In the genomic region with DNA sequence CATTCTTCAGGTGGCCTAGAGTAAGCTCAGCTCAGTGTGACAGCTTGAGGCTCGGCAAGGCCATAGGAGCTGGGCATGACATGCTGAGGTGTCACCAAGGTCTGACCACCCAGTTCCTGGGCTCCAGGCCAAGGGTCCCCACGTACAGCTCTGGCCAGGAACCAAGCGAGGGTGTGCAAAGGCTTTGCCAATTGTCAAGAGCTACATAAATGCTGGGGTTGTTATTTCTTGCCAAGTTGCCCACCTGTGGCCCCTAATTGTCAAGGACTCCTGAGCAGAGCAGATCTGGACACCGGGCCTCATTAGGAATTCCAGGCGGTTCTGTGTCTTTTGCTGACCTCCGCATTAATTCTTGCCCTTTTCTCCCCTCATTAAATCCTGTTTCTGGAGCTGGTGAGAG, we compare ENCODE assay signal across 23 mouse cellular contexts. TPM values are rescaled to one million over a fixed set of nuclear protein-coding genes. Genes with fewer than 3 reads are reported as not detected.
A peak's percentile ranks its signal among the peaks of the same experiment; 100 is the strongest.
DNase-seq lines count a peak whose midpoint lies in the region; ATAC-seq and TF ChIP-seq lines count a peak whose summit lies in the region.
"Had no signal": no experiment of that assay in that cellular context is flagged by ENCODE, and none has a peak within 500 bp of the region (broad histone marks: within the 10 kb centered on the region; RNA-seq: fewer than 3 reads in every experiment).

No protein-coding gene starts in this region.

- no peak overlapping the region for H3K27ac ChIP-seq in ES-E14 (ENCODE audit: insufficient read depth, low read depth, low read length, poor library complexity, severe bottlenecking)
- H3K27ac ChIP-seq: embryonic facial prominence, embryonic 13.5 days; embryonic facial prominence, embryonic 15.5 days; forebrain, embryonic 10.5 days; forebrain, embryonic 12.5 days had no signal

- in situ Hi-C loops in ES-E14 (cut with MboI; ENCODE audit: low sequenced_read_pairs in 2 of 2, unreplicated experiment in 2 of 2): no loop called here

- no peaks in the 10 kb centered on the region for H3K4me1 ChIP-seq in ES-E14 (ENCODE audit: control insufficient read depth in 2 of 2, insufficient read depth in 2 of 2, low read length in 2 of 2, poor library complexity in 1 of 2)
- H3K4me1 ChIP-seq: embryonic facial prominence, embryonic 13.5 days; embryonic facial prominence, embryonic 15.5 days; forebrain, embryonic 10.5 days; forebrain, embryonic 12.5 days had no signal

- no peak for ATAC-seq in cerebellum, adult (ENCODE audit: insufficient number of reproducible peaks, low FRiP score, low TSS enrichment)
- ATAC-seq: CD4-positive, CD25-positive, alpha-beta regulatory T cell, adult 4 months; forebrain, embryonic 14.5 days; forebrain, embryonic 16.5 days had no signal

- peak; percentile 15 for DNase-seq in adrenal gland, postnatal 10 days
- DNase-seq in adrenal gland, postnatal 36 days: no peak
- DNase-seq in cerebellum, postnatal 10 days: peak; percentile 44 to 50
- DNase-seq in left cerebral cortex, postnatal 4 days: peak; percentile 38
- DNase-seq in left cerebral cortex, postnatal 25 days (ENCODE audit: low spot score in 2 of 2): no peak
- no peak for DNase-seq in ES-E14 (ENCODE audit: low read depth, low spot score)
- DNase-seq: adrenal gland, adult 8-10 months; B cell, adult 2 months; cerebellum, adult 11-12 months; cerebellum, adult 2 months; cerebellum, adult 9-10 months; cerebellum, postnatal 14 days; cerebellum, postnatal 36 days; embryo, embryonic 11 days had no signal

- H3K9me3 ChIP-seq in ES-E14 (ENCODE audit: control insufficient read depth, insufficient read depth, low read depth, low read length): no peaks in the 10 kb centered on the region
- H3K9me3 ChIP-seq: embryonic facial prominence, embryonic 13.5 days; embryonic facial prominence, embryonic 15.5 days; forebrain, embryonic 10.5 days; forebrain, embryonic 12.5 days had no signal

- no peaks in the 10 kb centered on the region for H3K36me3 ChIP-seq in ES-E14 (ENCODE audit: control insufficient read depth, insufficient read depth, low read length, poor library complexity, severe bottlenecking)
- H3K36me3 ChIP-seq: embryonic facial prominence, embryonic 13.5 days; embryonic facial prominence, embryonic 15.5 days; forebrain, embryonic 10.5 days; forebrain, embryonic 12.5 days had no signal

- H3K4me3 ChIP-seq in ES-E14 (ENCODE audit: insufficient read depth in 1 of 2, low read depth in 1 of 2, low read length in 2 of 2, poor library complexity in 1 of 2, severe bottlenecking in 1 of 2): no peak overlapping the region
- H3K4me3 ChIP-seq: embryonic facial prominence, embryonic 13.5 days; embryonic facial prominence, embryonic 15.5 days; erythroblast, embryonic 14.5 days; forebrain, embryonic 10.5 days; forebrain, embryonic 12.5 days had no signal

- intact Hi-C loops in left cerebral cortex, postnatal 4 days (cut with DNase I): loop anchor here (10.0 kb wide), 1 partner anchor 430 kb away; a partner anchor contains a TSS
- intact Hi-C loops in left cerebral cortex, postnatal 25 days (cut with DNase I): loop anchor here (10.0 kb wide), 1 partner anchor 430 kb away; a partner anchor contains a TSS

- no peak overlapping the region for H3K9ac ChIP-seq in ES-E14 (ENCODE audit: insufficient read depth, low read depth, low read length, poor library complexity, severe bottlenecking)
- H3K9ac ChIP-seq: embryonic facial prominence, embryonic 13.5 days; embryonic facial prominence, embryonic 15.5 days; forebrain, embryonic 12.5 days had no signal

TF ChIP-seq in ES-E14, 5 proteins besides CTCF, POLR2A, EP300 and RAD21:
- TF ChIP-seq HCFC1 (IDR thresholded peaks at IDR 0.05; ENCODE audit: borderline replicate concordance, insufficient read depth, low read length) (no peak), MAFK (IDR thresholded peaks at IDR 0.05; ENCODE audit: insufficient read depth, low read depth, low read length) (0 out of 2 replicates have a peak, but pooled peaks have one; percentile 20)

RNA-seq across cellular contexts. Expression of a gene that starts 21.5 kb away (rescaled TPM):
- total RNA-seq in adrenal gland, postnatal 10 days (2021): 10 to 100 TPM; 66.5 to 68.9 TPM
- total RNA-seq in adrenal gland, postnatal 36 days (2021): 10 to 100 TPM; 70.4 to 77.9 TPM
- total RNA-seq in left cerebral cortex, postnatal 4 days (2021): 100 to 1,000 TPM; 100 to 103 TPM
- 10 to 100 TPM; 71.0 to 73.5 TPM for total RNA-seq in left cerebral cortex, postnatal 25 days (2021)
- total RNA-seq in ES-E14 (2012; rRNA removed): 96.6 and 110 TPM in 2 replicates

RNA-seq across cellular contexts. Expression of a gene that starts 21.6 kb away (rescaled TPM):
- 10 to 100 TPM; 21.5 to 30.5 TPM for total RNA-seq in adrenal gland, postnatal 10 days (2021)
- total RNA-seq in adrenal gland, postnatal 36 days (2021): 10 to 100 TPM; 18.8 to 23.7 TPM
- total RNA-seq in left cerebral cortex, postnatal 4 days (2021): 10 to 100 TPM; 30.9 to 31.1 TPM
- total RNA-seq in left cerebral cortex, postnatal 25 days (2021): 10 to 100 TPM; 37.7 to 43.1 TPM
- 11.0 and 13.3 TPM in 2 replicates for total RNA-seq in ES-E14 (2012; rRNA removed)

Comparison
In these comparisons a context has a peak if more than half of its experiments do, and no peak if none do; other contexts are left out.
1. DNase-seq: peak in adrenal gland, postnatal 10 days (single experiment), cerebellum, postnatal 10 days (2 of 2) and left cerebral cortex, postnatal 4 days (single experiment); none in adrenal gland, postnatal 36 days (0 of 2), left cerebral cortex, postnatal 25 days (0 of 2) and ES-E14 (single experiment).